ENCODE assay signal across 11 mouse cellular contexts in genomic region chr13:81664331-81664698, GRCm38 (mm10). TPM values are rescaled to one million over a fixed set of nuclear protein-coding genes. Genes with fewer than 3 reads are reported as not detected.
DNase-seq lines count a peak whose midpoint lies in the region; ATAC-seq and TF ChIP-seq lines count a peak whose summit lies in the region.
"Had no signal": no experiment of that assay in that cellular context is flagged by ENCODE, and none has a peak within 500 bp of the region (broad histone marks: within the 10 kb centered on the region; RNA-seq: fewer than 3 reads in every experiment).

No protein-coding gene starts in this region.

- no peaks in the 10 kb centered on the region for H3K9me3 ChIP-seq in heart, embryonic 12.5 days (replicated peaks)
- H3K9me3 ChIP-seq in liver, embryonic 12.5 days (replicated peaks) = no peaks in the 10 kb centered on the region
- H3K9me3 ChIP-seq in hindbrain, embryonic 12.5 days (replicated peaks) = no peaks in the 10 kb centered on the region
- H3K9me3 ChIP-seq: embryonic facial prominence, embryonic 15.5 days; midbrain, embryonic 13.5 days had no signal

- TF ChIP-seq CTCF in Patski (IDR thresholded peaks at IDR 0.05) = no peak

- peak; percentile 11 for DNase-seq in heart, postnatal 4 days
- DNase-seq in Patski (ENCODE audit: low read depth, low spot score) = no peak
- peak; percentile 58 to 71 for DNase-seq in cerebellum, adult 18-20 months
- DNase-seq in spleen, adult 18-20 months = no peak
- no peak for DNase-seq in layer of hippocampus, adult 9-10 months (ENCODE audit: low spot score)

- no peak overlapping the region for H3K9ac ChIP-seq in heart, embryonic 12.5 days
- no peak overlapping the region for H3K9ac ChIP-seq in liver, embryonic 12.5 days
- no peak overlapping the region for H3K9ac ChIP-seq in hindbrain, embryonic 12.5 days
- H3K9ac ChIP-seq: embryonic facial prominence, embryonic 15.5 days; midbrain, embryonic 13.5 days had no signal

- peaks cover 10% of the 10 kb centered on the region; the same call in 1 of the 2 replicates for H3K4me1 ChIP-seq in heart, embryonic 12.5 days (replicated peaks)
- peaks cover 38% of the 10 kb centered on the region for H3K4me1 ChIP-seq in liver, embryonic 12.5 days
- peaks cover under 1% of the 10 kb centered on the region; the same call in 1 of the 2 replicates for H3K4me1 ChIP-seq in hindbrain, embryonic 12.5 days

- CTCF ChIA-PET in Patski (lab: Charles Lee) = interaction anchor here (1.1 kb wide), 1 partner anchor 36 kb away, joined by 3 read pairs; no protein-coding TSS in a partner anchor

- peaks cover 51% of the 10 kb centered on the region for H3K36me3 ChIP-seq in heart, embryonic 12.5 days
- peaks cover 66% of the 10 kb centered on the region for H3K36me3 ChIP-seq in liver, embryonic 12.5 days
- peaks cover 43% of the 10 kb centered on the region for H3K36me3 ChIP-seq in hindbrain, embryonic 12.5 days

- ATAC-seq in heart, embryonic 12.5 days (ENCODE audit: insufficient number of reproducible peaks, low FRiP score) = no peak
- peak; percentile 90 for ATAC-seq in Patski
- ATAC-seq in liver, embryonic 12.5 days = no peak
- ATAC-seq in hindbrain, embryonic 12.5 days (ENCODE audit: low FRiP score) = no peak

- POLR2A ChIA-PET in Patski (lab: Charles Lee) = no interaction called here

- no peak overlapping the region for H3K27ac ChIP-seq in heart, embryonic 12.5 days (ENCODE audit: poor library complexity, severe bottlenecking)
- 0 out of 2 replicates have a peak overlapping the region, but pooled peaks have one; percentile 28 for H3K27ac ChIP-seq in liver, embryonic 12.5 days
- no peak overlapping the region for H3K27ac ChIP-seq in hindbrain, embryonic 12.5 days
- H3K27ac ChIP-seq: embryonic facial prominence, embryonic 15.5 days; midbrain, embryonic 13.5 days had no signal

- in situ Hi-C loops in Patski (cut with MboI; ENCODE audit: low pct_unique_long_range_greater_than_20kb) = no loop called here

- no peaks in the 10 kb centered on the region for H3K27me3 ChIP-seq in heart, embryonic 12.5 days (replicated peaks)
- H3K27me3 ChIP-seq in Patski = no peaks in the 10 kb centered on the region
- no peaks in the 10 kb centered on the region for H3K27me3 ChIP-seq in liver, embryonic 12.5 days (replicated peaks)
- H3K27me3 ChIP-seq in hindbrain, embryonic 12.5 days = no peaks in the 10 kb centered on the region
- H3K27me3 ChIP-seq: embryonic facial prominence, embryonic 15.5 days; midbrain, embryonic 13.5 days had no signal

- H3K4me3 ChIP-seq in heart, embryonic 12.5 days = no peak overlapping the region
- no peak overlapping the region for H3K4me3 ChIP-seq in liver, embryonic 12.5 days
- H3K4me3 ChIP-seq in hindbrain, embryonic 12.5 days = no peak overlapping the region
- H3K4me3 ChIP-seq: embryonic facial prominence, embryonic 15.5 days; midbrain, embryonic 13.5 days had no signal

- no peak overlapping the region for H3K4me2 ChIP-seq in heart, embryonic 12.5 days
- H3K4me2 ChIP-seq in liver, embryonic 12.5 days = no peak overlapping the region
- no peak overlapping the region for H3K4me2 ChIP-seq in hindbrain, embryonic 12.5 days (replicated peaks)
- H3K4me2 ChIP-seq: embryonic facial prominence, embryonic 15.5 days; heart, embryonic 11.5 days; midbrain, embryonic 13.5 days had no signal

- 83% methylated on average over 5 of the region's 5 CpGs for WGBS in heart, embryonic 12.5 days
- 83% methylated on average over 5 of the region's 5 CpGs for WGBS in liver, embryonic 12.5 days (ENCODE audit: insufficient replicate concordance)
- 87% methylated on average over 5 of the region's 5 CpGs for WGBS in hindbrain, embryonic 12.5 days

RNA-seq across cellular contexts. Expression of gene Lysmd3, which starts 6.9 kb away (rescaled TPM):
- total RNA-seq in heart, postnatal 4 days (2021) = 10 to 100 TPM; 15.9 to 20.3 TPM
- 25.4 and 28.2 TPM in 2 replicates for polyA plus RNA-seq in heart, embryonic 12.5 days (2016; fragmentation: Nextera tagmentation; extraction: Ambion mirVana)
- 13.8 TPM for polyA plus RNA-seq in Patski (2021)
- 17.7 and 19.5 TPM in 2 replicates for polyA plus RNA-seq in liver, embryonic 12.5 days (2016; fragmentation: Nextera tagmentation; extraction: Ambion mirVana)
- polyA plus RNA-seq in hindbrain, embryonic 12.5 days (2016; fragmentation: Nextera tagmentation; extraction: Ambion mirVana) = 28.4 and 29.9 TPM in 2 replicates

RNA-seq across cellular contexts. Expression of gene Adgrv1, which starts 31.4 kb away (rescaled TPM):
- 1 to 10 TPM; 1.5 to 2.0 TPM for total RNA-seq in heart, postnatal 4 days (2021)
- polyA plus RNA-seq in heart, embryonic 12.5 days (2016; fragmentation: Nextera tagmentation; extraction: Ambion mirVana) = 1.2 and 1.5 TPM in 2 replicates
- polyA plus RNA-seq in Patski (2021) = 0.37 TPM
- polyA plus RNA-seq in liver, embryonic 12.5 days (2016; fragmentation: Nextera tagmentation; extraction: Ambion mirVana) = 0.30 and 0.31 TPM in 2 replicates
- polyA plus RNA-seq in hindbrain, embryonic 12.5 days (2016; fragmentation: Nextera tagmentation; extraction: Ambion mirVana) = 28.5 and 35.7 TPM in 2 replicates

RNA-seq across cellular contexts. Expression of gene Polr3g, which starts 46.5 kb away (rescaled TPM):
- total RNA-seq in heart, postnatal 4 days (2021) = 1 to 10 TPM; 3.4 to 4.4 TPM
- polyA plus RNA-seq in heart, embryonic 12.5 days (2016; fragmentation: Nextera tagmentation; extraction: Ambion mirVana) = 19.7 and 20.7 TPM in 2 replicates
- 4.0 TPM for polyA plus RNA-seq in Patski (2021)
- 16.9 and 19.1 TPM in 2 replicates for polyA plus RNA-seq in liver, embryonic 12.5 days (2016; fragmentation: Nextera tagmentation; extraction: Ambion mirVana)
- polyA plus RNA-seq in hindbrain, embryonic 12.5 days (2016; fragmentation: Nextera tagmentation; extraction: Ambion mirVana) = 7.5 and 9.0 TPM in 2 replicates

RNA-seq across cellular contexts. Expression of gene Mblac2, which starts 46.8 kb away (rescaled TPM):
- 1 to 10 TPM; 2.4 to 3.0 TPM for total RNA-seq in heart, postnatal 4 days (2021)
- polyA plus RNA-seq in heart, embryonic 12.5 days (2016; fragmentation: Nextera tagmentation; extraction: Ambion mirVana) = 4.8 and 5.0 TPM in 2 replicates
- 5.5 TPM for polyA plus RNA-seq in Patski (2021)
- polyA plus RNA-seq in liver, embryonic 12.5 days (2016; fragmentation: Nextera tagmentation; extraction: Ambion mirVana) = 2.8 and 3.0 TPM in 2 replicates
- polyA plus RNA-seq in hindbrain, embryonic 12.5 days (2016; fragmentation: Nextera tagmentation; extraction: Ambion mirVana) = 9.9 and 10.1 TPM in 2 replicates

Comparison
In these comparisons a context has a peak if more than half of its experiments do, and no peak if none do; other contexts are left out.
1. DNase-seq: peak in heart, postnatal 4 days (single experiment) and cerebellum, adult 18-20 months (2 of 2); none in Patski (single experiment), spleen, adult 18-20 months (0 of 2) and layer of hippocampus, adult 9-10 months (single experiment).
2. RNA of gene Adgrv1, which starts 31.4 kb away (polyA plus RNA-seq): 28.5 to 35.7 TPM in hindbrain, embryonic 12.5 days; 1.2 to 1.5 TPM in heart, embryonic 12.5 days, 0.37 TPM in Patski (single experiment) and 0.30 to 0.31 TPM in liver, embryonic 12.5 days; every median in the first group is over 10 times any median in the second.